Mouse (Mus musculus): ENCODE data around the gene Duxf3. TPM values are rescaled to one million over a fixed set of nuclear protein-coding genes. Genes with fewer than 3 reads are reported as not detected.
A peak's percentile ranks its signal among the peaks of the same experiment; 100 is the strongest.

The Duxf3 gene
- polyA plus RNA-seq, 1 experiment from 2014 or later, result not detected

- no peaks in the 10 kb centered on the region for H3K27me3 ChIP-seq (ENCODE audit: control insufficient read depth, insufficient read depth, low read length)
- H3K4me1 ChIP-seq (replicated peaks; ENCODE audit: control insufficient read depth, insufficient read depth, low read length), result no peaks in the 10 kb centered on the region
- no peak overlapping the region for H3K27ac ChIP-seq (ENCODE audit: low read depth, low read length)
- ATAC-seq (ENCODE audit: low FRiP score) (no peak), DNase-seq (ENCODE audit: low spot score) (no peak)
- no peak overlapping the region for H3K4me2 ChIP-seq (replicated peaks; ENCODE audit: low read depth, low read length)
- 82% methylated on average over 5 of the region's 5 CpGs for WGBS
- no peak overlapping the region for H3K4me3 ChIP-seq (ENCODE audit: low read depth, low read length)
- no peaks in the 10 kb centered on the region for H3K36me3 ChIP-seq (ENCODE audit: control insufficient read depth, insufficient read depth, low read length)
- no peaks in the 10 kb centered on the region for H3K9me3 ChIP-seq (ENCODE audit: control insufficient read depth, low read length)
- no peak overlapping the region for H3K9ac ChIP-seq (ENCODE audit: low read depth, low read length)
These were observed 17.5 kb downstream of the Duxf3 start for GRCm38 (mm10) chr10:58214934-58215333.

DNA sequence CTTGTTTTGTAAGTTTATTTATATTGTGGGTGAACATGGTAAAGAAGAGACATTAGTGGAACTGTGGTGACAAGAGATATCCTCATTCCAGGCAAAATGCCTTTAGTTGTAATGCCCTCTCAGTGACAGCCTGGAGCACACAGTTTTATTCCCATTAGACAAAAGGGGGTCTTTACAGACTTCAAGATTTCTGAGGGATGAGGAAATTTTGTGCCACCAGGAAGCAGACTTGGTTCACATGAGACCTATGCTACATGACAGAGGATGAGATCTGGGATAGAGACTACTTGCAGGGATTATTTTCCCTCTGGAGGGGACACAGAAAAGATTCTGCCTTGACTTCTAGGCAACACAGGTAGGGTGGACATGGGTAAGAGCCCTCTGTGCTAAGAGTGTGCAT lies 18.0 kb downstream of the Duxf3 start:
- Histone ChIP-seq H3K36me3 (ENCODE audit: control insufficient read depth, insufficient read depth, low read length) (no peaks in the 10 kb centered on the region), H3K27ac (ENCODE audit: low read depth, low read length) (no peak overlapping the region), H3K4me2 (replicated peaks; ENCODE audit: low read depth, low read length) (no peak overlapping the region), H3K9me3 (ENCODE audit: control insufficient read depth, low read length) (no peaks in the 10 kb centered on the region), H3K9ac (ENCODE audit: low read depth, low read length) (no peak overlapping the region), H3K4me1 (replicated peaks; ENCODE audit: control insufficient read depth, insufficient read depth, low read length) (no peaks in the 10 kb centered on the region), H3K4me3 (ENCODE audit: low read depth, low read length) (no peak overlapping the region), H3K27me3 (ENCODE audit: control insufficient read depth, insufficient read depth, low read length) (no peaks in the 10 kb centered on the region)
- ATAC-seq (ENCODE audit: low FRiP score), result no peak
- DNase-seq (ENCODE audit: low spot score), result no peak

- ATAC-seq (ENCODE audit: low FRiP score) (no peak), DNase-seq (ENCODE audit: low spot score) (no peak)
- H3K4me3 ChIP-seq (ENCODE audit: low read depth, low read length), result no peak overlapping the region
- WGBS, result 77% methylated on average over 7 of the region's 7 CpGs
- H3K9me3 ChIP-seq (ENCODE audit: control insufficient read depth, low read length), result no peaks in the 10 kb centered on the region
- no peaks in the 10 kb centered on the region for H3K27me3 ChIP-seq (ENCODE audit: control insufficient read depth, insufficient read depth, low read length)
- no peak overlapping the region for H3K9ac ChIP-seq (ENCODE audit: low read depth, low read length)
- H3K4me2 ChIP-seq (replicated peaks; ENCODE audit: low read depth, low read length), result no peak overlapping the region
- no peaks in the 10 kb centered on the region for H3K36me3 ChIP-seq (ENCODE audit: control insufficient read depth, insufficient read depth, low read length)
- no peaks in the 10 kb centered on the region for H3K4me1 ChIP-seq (replicated peaks; ENCODE audit: control insufficient read depth, insufficient read depth, low read length)
- no peak overlapping the region for H3K27ac ChIP-seq (ENCODE audit: low read depth, low read length)
These were observed 20.2 kb downstream of the Duxf3 start for GRCm38 (mm10) chr10:58212230-58212629.

GRCm38 (mm10) chr10:58211213-58211612 lies 21.3 kb downstream of the Duxf3 start:
- Histone ChIP-seq H3K27ac (ENCODE audit: low read depth, low read length) (no peak overlapping the region), H3K36me3 (ENCODE audit: control insufficient read depth, insufficient read depth, low read length) (no peaks in the 10 kb centered on the region), H3K9me3 (ENCODE audit: control insufficient read depth, low read length) (no peaks in the 10 kb centered on the region), H3K4me2 (replicated peaks; ENCODE audit: low read depth, low read length) (no peak overlapping the region), H3K27me3 (ENCODE audit: control insufficient read depth, insufficient read depth, low read length) (no peaks in the 10 kb centered on the region), H3K4me3 (ENCODE audit: low read depth, low read length) (no peak overlapping the region), H3K4me1 (replicated peaks; ENCODE audit: control insufficient read depth, insufficient read depth, low read length) (no peaks in the 10 kb centered on the region), H3K9ac (ENCODE audit: low read depth, low read length) (no peak overlapping the region)
- no peak for ATAC-seq (ENCODE audit: low FRiP score)
- no peak for DNase-seq (ENCODE audit: low spot score)
- WGBS, result 89% methylated on average over 2 of the region's 2 CpGs

GRCm38 (mm10) chr10:58210514-58210913 lies 22.0 kb downstream of the Duxf3 start:
- H3K27ac ChIP-seq (ENCODE audit: low read depth, low read length), result no peak overlapping the region
- no peaks in the 10 kb centered on the region for H3K36me3 ChIP-seq (ENCODE audit: control insufficient read depth, insufficient read depth, low read length)
- no peaks in the 10 kb centered on the region for H3K27me3 ChIP-seq (ENCODE audit: control insufficient read depth, insufficient read depth, low read length)
- no peak overlapping the region for H3K9ac ChIP-seq (ENCODE audit: low read depth, low read length)
- no peak overlapping the region for H3K4me2 ChIP-seq (replicated peaks; ENCODE audit: low read depth, low read length)
- ATAC-seq (ENCODE audit: low FRiP score) (no peak), DNase-seq (ENCODE audit: low spot score) (no peak)
- no peaks in the 10 kb centered on the region for H3K9me3 ChIP-seq (ENCODE audit: control insufficient read depth, low read length)
- no peak overlapping the region for H3K4me3 ChIP-seq (ENCODE audit: low read depth, low read length)
- WGBS, result 73% methylated on average over 1 of the region's 1 CpGs
- H3K4me1 ChIP-seq (replicated peaks; ENCODE audit: control insufficient read depth, insufficient read depth, low read length), result no peaks in the 10 kb centered on the region

DNA sequence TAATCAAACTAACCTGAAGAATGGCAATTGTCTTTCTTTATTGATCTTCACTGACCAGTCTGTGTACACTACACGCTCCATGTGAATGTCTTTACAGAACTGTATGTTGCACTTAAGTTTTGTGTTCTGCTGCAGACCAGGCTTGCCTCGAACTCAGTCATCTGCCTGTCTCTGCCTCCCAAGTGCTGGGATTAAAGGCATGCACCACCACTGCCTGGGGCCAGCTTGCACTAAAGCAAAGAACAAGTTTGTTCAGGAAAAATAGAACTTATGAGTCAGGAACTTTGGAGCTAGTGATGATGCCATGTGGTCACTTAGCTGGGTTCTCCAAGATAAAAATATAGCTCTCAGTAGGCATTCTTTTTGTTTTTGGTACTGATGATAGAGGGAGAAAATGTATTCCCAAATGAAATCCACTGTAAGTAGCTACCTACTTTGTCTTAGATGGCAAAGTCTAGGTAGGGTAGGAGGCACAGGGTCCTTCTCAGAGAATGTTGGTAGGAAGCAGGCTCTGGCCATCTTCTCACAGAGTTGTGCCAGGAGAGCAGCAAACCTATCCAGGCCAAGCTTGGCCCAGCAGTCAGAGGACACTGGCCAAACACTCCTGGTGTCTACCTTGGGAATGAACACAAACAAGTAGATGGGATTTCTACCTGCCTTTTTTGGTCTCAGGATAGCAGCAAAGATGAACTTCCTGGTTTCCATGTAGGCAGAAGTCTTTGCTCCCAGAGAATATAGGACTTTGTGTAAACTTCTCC lies 22.6 kb downstream of the Duxf3 start:
- Histone ChIP-seq H3K4me3 (ENCODE audit: low read depth, low read length) (no peak overlapping the region), H3K36me3 (ENCODE audit: control insufficient read depth, insufficient read depth, low read length) (no peaks in the 10 kb centered on the region), H3K4me1 (replicated peaks; ENCODE audit: control insufficient read depth, insufficient read depth, low read length) (no peaks in the 10 kb centered on the region), H3K27me3 (ENCODE audit: control insufficient read depth, insufficient read depth, low read length) (no peaks in the 10 kb centered on the region), H3K9ac (ENCODE audit: low read depth, low read length) (no peak overlapping the region), H3K9me3 (ENCODE audit: control insufficient read depth, low read length) (no peaks in the 10 kb centered on the region), H3K27ac (ENCODE audit: low read depth, low read length) (no peak overlapping the region), H3K4me2 (replicated peaks; ENCODE audit: low read depth, low read length) (no peak overlapping the region)
- ATAC-seq (ENCODE audit: low FRiP score) (no peak), DNase-seq (ENCODE audit: low spot score) (no peak)
- WGBS, result 73% methylated on average over 2 of the region's 2 CpGs

DNA sequence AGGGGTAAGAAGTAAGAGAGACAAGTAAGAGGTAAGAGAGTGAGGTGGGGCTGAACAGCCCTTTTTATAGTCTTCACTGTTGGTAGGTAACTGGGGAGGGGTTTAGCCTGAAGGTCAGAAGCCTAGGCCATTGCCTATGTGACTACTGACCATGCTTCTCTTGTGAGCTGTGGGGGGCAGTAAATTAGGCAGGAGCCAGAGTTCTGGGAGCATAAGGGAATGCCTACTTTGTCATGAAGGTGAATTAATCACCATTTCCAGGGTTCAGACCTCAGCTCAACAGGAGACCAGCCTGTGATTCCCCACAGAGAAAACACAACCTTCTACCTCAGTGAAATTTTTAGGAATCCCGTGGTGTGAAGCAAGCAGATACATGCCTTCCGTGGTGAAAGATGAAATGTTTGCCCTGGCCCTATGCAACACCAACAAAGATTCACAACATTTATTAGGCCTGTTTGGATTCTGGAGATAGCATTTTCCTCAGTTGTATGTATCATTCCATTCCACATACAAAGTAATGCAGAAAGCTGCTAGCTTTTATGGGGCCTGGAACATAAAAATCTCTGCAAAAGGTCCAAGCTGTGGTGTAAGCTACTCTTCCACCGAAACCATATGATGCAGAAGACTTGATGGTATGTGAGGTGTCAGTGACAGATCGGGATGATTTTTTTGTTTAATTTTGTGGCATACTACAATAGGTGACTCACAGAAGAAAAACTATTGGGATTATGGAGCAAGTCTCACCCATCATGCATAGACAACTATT lies 25.7 kb downstream of the Duxf3 start:
- Histone ChIP-seq H3K4me3 (ENCODE audit: low read depth, low read length) (no peak overlapping the region), H3K27me3 (ENCODE audit: control insufficient read depth, insufficient read depth, low read length) (no peaks in the 10 kb centered on the region), H3K4me2 (replicated peaks; ENCODE audit: low read depth, low read length) (no peak overlapping the region), H3K36me3 (ENCODE audit: control insufficient read depth, insufficient read depth, low read length) (no peaks in the 10 kb centered on the region), H3K9ac (ENCODE audit: low read depth, low read length) (no peak overlapping the region), H3K4me1 (replicated peaks; ENCODE audit: control insufficient read depth, insufficient read depth, low read length) (no peaks in the 10 kb centered on the region), H3K9me3 (ENCODE audit: control insufficient read depth, low read length) (no peaks in the 10 kb centered on the region), H3K27ac (ENCODE audit: low read depth, low read length) (no peak overlapping the region)
- DNase-seq (ENCODE audit: low spot score) (no peak), ATAC-seq (ENCODE audit: low FRiP score) (0 out of 2 replicates have a peak, but pooled peaks have one; percentile 17)
- 88% methylated on average over 4 of the region's 4 CpGs for WGBS

DNA sequence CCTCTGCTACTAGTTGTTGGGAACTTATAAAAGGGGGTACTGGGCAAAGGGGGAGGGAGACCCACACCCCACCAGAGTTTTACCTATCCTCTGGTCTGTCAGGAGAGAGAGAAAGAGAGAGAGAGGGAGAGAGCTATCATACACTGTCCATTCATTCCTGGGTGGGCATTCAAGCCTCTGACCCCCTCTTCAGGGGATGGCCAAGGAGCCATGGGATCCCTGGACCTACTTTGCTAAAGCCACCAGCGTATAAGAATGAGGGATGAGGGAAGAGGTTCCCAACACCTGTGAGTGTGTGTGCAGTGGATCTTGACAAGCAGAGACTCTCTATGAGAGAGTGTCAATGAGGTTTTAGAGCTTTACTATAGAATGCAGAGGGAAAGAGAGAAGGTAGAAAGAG lies 26.5 kb downstream of the Duxf3 start:
- Histone ChIP-seq H3K36me3 (ENCODE audit: control insufficient read depth, insufficient read depth, low read length) (no peaks in the 10 kb centered on the region), H3K9ac (ENCODE audit: low read depth, low read length) (no peak overlapping the region), H3K4me1 (replicated peaks; ENCODE audit: control insufficient read depth, insufficient read depth, low read length) (no peaks in the 10 kb centered on the region), H3K27me3 (ENCODE audit: control insufficient read depth, insufficient read depth, low read length) (no peaks in the 10 kb centered on the region), H3K4me2 (replicated peaks; ENCODE audit: low read depth, low read length) (no peak overlapping the region), H3K9me3 (ENCODE audit: control insufficient read depth, low read length) (no peaks in the 10 kb centered on the region), H3K4me3 (ENCODE audit: low read depth, low read length) (no peak overlapping the region), H3K27ac (ENCODE audit: low read depth, low read length) (no peak overlapping the region)
- 48% methylated on average over 1 of the region's 1 CpGs for WGBS
- DNase-seq (ENCODE audit: low spot score) (no peak), ATAC-seq (ENCODE audit: low FRiP score) (no peak)
